Mouse (Mus musculus) heart, adult 2 months (tissue): ENCODE data around the gene Ipo4.

Experiments
- CTCF ChIP-seq: fragments of 200-600 bp; IDR thresholded peaks from 2 replicates; pipeline ENCODE4 v1.8.1; 2022; ENCODE audit warnings: antibody characterized with exemption, mild to moderate bottlenecking, moderate library complexity
- POLR2A ChIP-seq: fragments of 200-500 bp; IDR thresholded peaks from 2 replicates; pipeline ENCODE4 v1.6.1; 2011; ENCODE audit warnings: mild to moderate bottlenecking, low read depth, low read length, control low read depth; ENCODE audit not compliant: insufficient read depth

DNA sequence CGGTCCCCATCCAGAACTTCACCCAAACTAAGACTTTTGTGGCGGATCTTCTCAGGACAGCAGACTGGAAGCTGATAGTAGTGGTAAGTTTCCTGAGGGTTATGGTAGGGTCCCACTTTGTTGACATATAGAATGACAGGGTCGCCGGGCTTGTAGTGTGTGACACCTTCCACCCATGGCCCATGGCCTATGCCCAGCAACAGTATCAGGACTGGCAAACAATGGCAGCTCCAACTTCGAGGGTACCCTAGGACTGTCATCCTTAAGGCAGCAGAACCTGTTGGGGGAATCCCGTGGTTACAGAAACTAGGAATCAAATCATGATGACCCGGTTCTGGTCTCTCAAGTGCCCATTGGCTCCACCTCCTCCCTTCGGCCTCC, 6.9 kb upstream of the Ipo4 start:
- TF ChIP-seq CTCF: no peak
- TF ChIP-seq POLR2A: no peak
